10 mouse cellular contexts compared by ENCODE assay signal in genomic region chr17:72076306-72076921, GRCm38 (mm10).
DNase-seq lines count a peak whose midpoint lies in the region; ATAC-seq and TF ChIP-seq lines count a peak whose summit lies in the region.
"Had no signal": no experiment of that assay in that cellular context is flagged by ENCODE, and none has a peak within 500 bp of the region (broad histone marks: within the 10 kb centered on the region; RNA-seq: fewer than 3 reads in every experiment).

No protein-coding gene starts in this region.

- TF ChIP-seq CTCF in brain, embryonic 14.5 days (IDR thresholded peaks at IDR 0.05; ENCODE audit: borderline replicate concordance, extremely low read depth, insufficient read depth, insufficient read length), result no peak

- 17% methylated on average over 12 of the region's 12 CpGs for WGBS in intestine, embryonic 14.5 days
- WGBS in intestine, embryonic 16.5 days, result 15% methylated on average over 12 of the region's 12 CpGs
- WGBS in hindbrain, embryonic 12.5 days, result 20% methylated on average over 12 of the region's 12 CpGs
- 25% methylated on average over 12 of the region's 12 CpGs for WGBS in midbrain, embryonic 15.5 days

- H3K4me2 ChIP-seq in intestine, embryonic 14.5 days (ENCODE audit: low read length), result no peak overlapping the region
- no peak overlapping the region for H3K4me2 ChIP-seq in intestine, embryonic 16.5 days (ENCODE audit: low read depth, low read length)
- H3K4me2 ChIP-seq in hindbrain, embryonic 12.5 days (replicated peaks), result peak overlapping the region; percentile 12; the same call in 1 of the 2 replicates
- H3K4me2 ChIP-seq in midbrain, embryonic 15.5 days, result no peak overlapping the region
- H3K4me2 ChIP-seq: limb, embryonic 15.5 days had no signal

- no peak for TF ChIP-seq POLR2A in brain, embryonic 14.5 days (IDR thresholded peaks at IDR 0.05; ENCODE audit: borderline replicate concordance, extremely low read depth, insufficient read depth, insufficient read length, poor library complexity, severe bottlenecking)

- no peak overlapping the region for H3K27ac ChIP-seq in intestine, embryonic 14.5 days (ENCODE audit: low read depth)
- no peak overlapping the region for H3K27ac ChIP-seq in intestine, embryonic 16.5 days (ENCODE audit: low read length)
- H3K27ac ChIP-seq in hindbrain, embryonic 12.5 days, result no peak overlapping the region
- H3K27ac ChIP-seq in midbrain, embryonic 15.5 days, result no peak overlapping the region
- H3K27ac ChIP-seq: limb, embryonic 15.5 days had no signal

- H3K4me1 ChIP-seq in intestine, embryonic 14.5 days (replicated peaks; ENCODE audit: control insufficient read depth, insufficient read depth, low read length), result no peaks in the 10 kb centered on the region
- 0 out of 2 replicates have a peak, but pooled peaks cover 2% of the 10 kb centered on the region for H3K4me1 ChIP-seq in intestine, embryonic 16.5 days (ENCODE audit: control insufficient read depth, insufficient read depth, low read length)
- peaks cover 13% of the 10 kb centered on the region; the same call in 1 of the 2 replicates for H3K4me1 ChIP-seq in hindbrain, embryonic 12.5 days
- no peaks in the 10 kb centered on the region for H3K4me1 ChIP-seq in midbrain, embryonic 15.5 days
- H3K4me1 ChIP-seq: limb, embryonic 15.5 days had no signal

- no peaks in the 10 kb centered on the region for H3K9me3 ChIP-seq in intestine, embryonic 14.5 days (ENCODE audit: control insufficient read depth, low read length)
- no peaks in the 10 kb centered on the region for H3K9me3 ChIP-seq in intestine, embryonic 16.5 days (ENCODE audit: control insufficient read depth, low read length)
- H3K9me3 ChIP-seq in hindbrain, embryonic 12.5 days (replicated peaks), result no peaks in the 10 kb centered on the region
- no peaks in the 10 kb centered on the region for H3K9me3 ChIP-seq in midbrain, embryonic 15.5 days
- H3K9me3 ChIP-seq: limb, embryonic 15.5 days had no signal

- peak; percentile 53 for DNase-seq in intestine, embryonic 14.5 days (ENCODE audit: low spot score)
- DNase-seq in brain, embryonic 14.5 days (ENCODE audit: low read depth), result peak; percentile 72
- no peak for DNase-seq in thymus, postnatal 0 days (ENCODE audit: low spot score)
- DNase-seq in spleen, postnatal 36 days (ENCODE audit: low spot score in 2 of 2), result no peak
- DNase-seq in adrenal gland, adult 2 months, result no peak
- DNase-seq: gastrocnemius, postnatal 25 days had no signal

- no peak for ATAC-seq in intestine, embryonic 14.5 days (replicated peaks; ENCODE audit: low FRiP score, low TSS enrichment, low read depth)
- no peak for ATAC-seq in intestine, embryonic 16.5 days
- peak; percentile 87 for ATAC-seq in hindbrain, embryonic 12.5 days (ENCODE audit: low FRiP score)
- peak; percentile 45; the same call in 1 of the 2 replicates for ATAC-seq in midbrain, embryonic 15.5 days (replicated peaks)

- H3K27me3 ChIP-seq in intestine, embryonic 14.5 days (replicated peaks; ENCODE audit: control insufficient read depth, insufficient read depth, low read length), result no peaks in the 10 kb centered on the region
- H3K27me3 ChIP-seq in intestine, embryonic 16.5 days (replicated peaks; ENCODE audit: control insufficient read depth, insufficient read depth, low read length), result no peaks in the 10 kb centered on the region
- H3K27me3 ChIP-seq in hindbrain, embryonic 12.5 days, result no peaks in the 10 kb centered on the region
- no peaks in the 10 kb centered on the region for H3K27me3 ChIP-seq in midbrain, embryonic 15.5 days (replicated peaks)
- H3K27me3 ChIP-seq: limb, embryonic 15.5 days had no signal

- no peak overlapping the region for H3K4me3 ChIP-seq in intestine, embryonic 14.5 days (ENCODE audit: low read depth, low read length)
- H3K4me3 ChIP-seq in intestine, embryonic 16.5 days (ENCODE audit: low read length), result no peak overlapping the region
- H3K4me3 ChIP-seq in hindbrain, embryonic 12.5 days, result no peak overlapping the region
- H3K4me3 ChIP-seq in midbrain, embryonic 15.5 days, result no peak overlapping the region
- H3K4me3 ChIP-seq: limb, embryonic 15.5 days had no signal

- no peak overlapping the region for H3K9ac ChIP-seq in intestine, embryonic 14.5 days (ENCODE audit: low read length)
- H3K9ac ChIP-seq in intestine, embryonic 16.5 days (ENCODE audit: low read depth, low read length), result no peak overlapping the region
- H3K9ac ChIP-seq in hindbrain, embryonic 12.5 days, result no peak overlapping the region
- no peak overlapping the region for H3K9ac ChIP-seq in midbrain, embryonic 15.5 days
- H3K9ac ChIP-seq: limb, embryonic 15.5 days had no signal

- H3K36me3 ChIP-seq in intestine, embryonic 14.5 days (ENCODE audit: control insufficient read depth, insufficient read depth, low read length), result no peaks in the 10 kb centered on the region
- no peaks in the 10 kb centered on the region for H3K36me3 ChIP-seq in intestine, embryonic 16.5 days (ENCODE audit: control insufficient read depth, insufficient read depth, low read length)
- no peaks in the 10 kb centered on the region for H3K36me3 ChIP-seq in hindbrain, embryonic 12.5 days
- H3K36me3 ChIP-seq in midbrain, embryonic 15.5 days (replicated peaks), result no peaks in the 10 kb centered on the region
- H3K36me3 ChIP-seq: limb, embryonic 15.5 days had no signal

Comparison
In these comparisons a context has a peak if more than half of its experiments do, and no peak if none do; other contexts are left out.
1. ATAC-seq: peak in hindbrain, embryonic 12.5 days (single experiment) and midbrain, embryonic 15.5 days (single experiment); none in intestine, embryonic 14.5 days (single experiment) and intestine, embryonic 16.5 days (single experiment).
2. DNase-seq: peak in intestine, embryonic 14.5 days (single experiment) and brain, embryonic 14.5 days (single experiment); none in thymus, postnatal 0 days (single experiment), spleen, postnatal 36 days (0 of 2) and adrenal gland, adult 2 months (single experiment).